Mouse (Mus musculus) C3H10T1/2 (cell line): ENCODE data around the gene Olfr1463. TPM values are rescaled to one million over a fixed set of nuclear protein-coding genes. Genes with fewer than 3 reads are reported as not detected.

Experiments
- polyA plus RNA-seq, 2 experiments: library from polyadenylated mRNA; unstranded; fragments of >200 nt; fragmentation: generic; extraction: Trizol; gene quantifications; one replicate each; pipeline ENCODE4 v1.2.1; 2012; ENCODE audit warnings: missing spikeins in 2 of 2

Olfr1463 gene
- polyA plus RNA-seq, result not detected

GRCm38 (mm10) chr19:13231028-13231427 is at the start of gene Olfr1463:
Gene Olfr1463, plus strand, starts transcription at chr19:13231328.

GRCm38 (mm10) chr19:13185434-13185833 is 45.7 kb upstream of the Olfr1463 start, which contains the start of gene Olfr1462:
Gene Olfr1462, plus strand, starts transcription at chr19:13185734.

Other genes starting within 250 kb of the Olfr1463 start
- gene Olfr1451, start 236.3 kb upstream of the Olfr1463 start, polyA plus RNA-seq, result not detected
- not detected for gene Olfr1453, start 203.0 kb upstream of the Olfr1463 start, polyA plus RNA-seq
- gene Olfr1454, start 170.7 kb upstream of the Olfr1463 start, polyA plus RNA-seq, result not detected
- gene Olfr1457, start 133.4 kb upstream of the Olfr1463 start, polyA plus RNA-seq, result not detected
- gene Olfr1458, start 124.6 kb upstream of the Olfr1463 start, polyA plus RNA-seq, result not detected
- not detected for gene Olfr1459, start 81.8 kb upstream of the Olfr1463 start, polyA plus RNA-seq
- not detected for gene Olfr1461, start 68.3 kb upstream of the Olfr1463 start, polyA plus RNA-seq
- not detected for gene Olfr1462, start 45.6 kb upstream of the Olfr1463 start, polyA plus RNA-seq
- gene Olfr1465, start 84.2 kb downstream of the Olfr1463 start, polyA plus RNA-seq, result not detected
- not detected for gene Olfr1466, start 107.5 kb downstream of the Olfr1463 start, polyA plus RNA-seq
- not detected for gene Olfr1467, start 130.9 kb downstream of the Olfr1463 start, polyA plus RNA-seq
- not detected for gene Olfr1469, start 176.5 kb downstream of the Olfr1463 start, polyA plus RNA-seq
- not detected for gene Olfr1471, start 212.1 kb downstream of the Olfr1463 start, polyA plus RNA-seq
- not detected for gene Olfr1472, start 224.8 kb downstream of the Olfr1463 start, polyA plus RNA-seq
- not detected for gene Olfr1474, start 238.2 kb downstream of the Olfr1463 start, polyA plus RNA-seq
- not detected for gene Olfr1475, start 248.9 kb downstream of the Olfr1463 start, polyA plus RNA-seq